Mouse (Mus musculus) E14TG2a.4 (cell line): ENCODE results near the gene Abhd14b.
A peak's percentile ranks its signal among the peaks of the same experiment; 100 is the strongest.

Experiments used
- H3K27me3 ChIP-seq: 2 replicates; pipeline ENCODE4 v1.6.1; 2014; ENCODE audit warnings: low read length, control low read depth; ENCODE audit not compliant: insufficient read depth
- H3K36me3 ChIP-seq: 2 replicates; pipeline ENCODE4 v1.6.1; 2014; ENCODE audit warnings: low read length, control low read depth; ENCODE audit not compliant: insufficient read depth
- H3K4me1 ChIP-seq: replicated peaks from 2 replicates; pipeline ENCODE4 v1.6.1; 2014; ENCODE audit warnings: low read depth, low read length, control low read depth
- H3K4me3 ChIP-seq: replicated peaks from 2 replicates; pipeline ENCODE4 v1.5.1; 2014; ENCODE audit warnings: mild to moderate bottlenecking, low read length
- H3K9me3 ChIP-seq: 2 replicates; pipeline ENCODE4 v1.6.1; 2014; ENCODE audit warnings: low read length, control low read depth
- CTCF ChIP-seq: conservative IDR thresholded peaks from 2 replicates; pipeline ENCODE4 v1.5.1; 2014; ENCODE audit warnings: low read length
- NANOG ChIP-seq: IDR thresholded peaks from 2 replicates; pipeline ENCODE4 v1.6.1; 2014; ENCODE audit warnings: borderline replicate concordance, low read length, mixed read lengths
- POU5F1 ChIP-seq: IDR thresholded peaks from 2 replicates; pipeline ENCODE4 v1.6.1; 2014; ENCODE audit warnings: low read length, borderline replicate concordance

Abhd14b gene

GRCm38 (mm10) chr9:106475046-106475445 is 27.8 kb downstream of the Abhd14b start:
- Histone ChIP-seq H3K27me3 (no peaks in the 10 kb centered on the region), H3K4me3 (peak overlapping the region; percentile 52), H3K9me3 (no peaks in the 10 kb centered on the region), H3K36me3 (peaks cover 15% of the 10 kb centered on the region), H3K4me1 (peaks cover 82% of the 10 kb centered on the region)
- TF ChIP-seq CTCF (no peak), NANOG (no peak)

GRCm38 (mm10) chr9:106475663-106476001 is 28.4 kb downstream of the Abhd14b start, which contains the start of gene Rrp9:
Gene Rrp9 (plus strand): TSS chr9:106475963.
- no peak for TF ChIP-seq CTCF
- TF ChIP-seq POU5F1: no peak
- no peak for TF ChIP-seq NANOG

DNA sequence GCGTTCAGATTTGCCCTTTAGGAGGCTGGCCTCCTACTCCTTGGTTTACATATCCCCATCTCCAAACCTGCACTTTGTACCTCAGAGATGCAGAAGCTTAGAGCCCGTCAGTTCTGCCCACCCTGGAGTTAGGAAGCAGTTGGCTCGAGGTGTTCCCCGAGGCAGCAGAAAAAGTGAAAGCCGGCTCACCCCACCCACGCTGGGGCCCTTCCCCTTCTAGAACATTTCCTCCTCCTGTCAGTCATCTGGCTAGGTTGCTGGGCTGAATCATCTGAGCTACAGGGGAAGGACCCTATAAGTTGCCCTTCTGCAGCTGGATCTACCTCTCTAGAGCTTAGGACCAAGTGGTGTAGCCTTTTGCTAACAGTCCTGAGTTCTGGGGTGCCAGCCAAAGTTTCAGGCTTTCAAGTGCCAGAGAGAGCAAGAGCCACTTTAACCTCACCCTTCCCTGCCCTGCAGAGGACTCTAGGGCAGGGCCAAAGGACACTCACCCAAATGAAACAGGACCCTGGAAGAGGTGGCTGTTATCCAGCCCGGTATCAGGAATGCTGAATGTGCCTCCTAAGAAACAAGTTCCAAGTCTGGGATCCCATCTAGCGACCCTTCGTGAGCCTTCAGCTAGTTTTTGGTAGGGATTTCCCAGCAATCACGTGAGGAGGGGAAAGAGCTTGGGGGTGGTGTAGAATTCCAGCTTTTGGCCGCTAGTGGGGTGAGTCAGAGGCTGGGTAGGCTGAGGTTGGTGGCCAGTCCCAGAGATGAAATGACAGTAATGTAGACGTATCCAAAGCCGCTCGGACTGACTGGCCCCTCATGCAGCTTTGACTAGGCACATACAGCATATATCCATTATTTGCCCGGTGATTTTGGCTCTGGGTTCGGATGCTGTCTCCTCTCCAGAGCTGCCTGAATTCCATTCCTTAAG is 29.0 kb downstream of the Abhd14b start:
- TF ChIP-seq NANOG (no peak), POU5F1 (no peak), CTCF (no peak)
- Histone ChIP-seq H3K4me3 (peak overlapping the region; percentile 52), H3K4me1 (peaks cover 87% of the 10 kb centered on the region), H3K27me3 (no peaks in the 10 kb centered on the region), H3K36me3 (peaks cover 27% of the 10 kb centered on the region), H3K9me3 (no peaks in the 10 kb centered on the region)

More at GRCm38 (mm10) chr9:106475663-106476001, 28.4 kb downstream of the Abhd14b start, which contains the start of gene Rrp9:
- Histone ChIP-seq H3K9me3 (no peaks in the 10 kb centered on the region), H3K27me3 (no peaks in the 10 kb centered on the region), H3K36me3 (peaks cover 21% of the 10 kb centered on the region), H3K4me1 (peaks cover 87% of the 10 kb centered on the region), H3K4me3 (peak within 1 kb of the TSS; percentile 52)

GRCm38 (mm10) chr9:106476924-106477484 is 29.7 kb downstream of the Abhd14b start, which contains the start of gene Parp3:
Gene Parp3 (minus strand): TSS chr9:106476949.
- H3K4me1 ChIP-seq: peaks cover 85% of the 10 kb centered on the region
- H3K4me3 ChIP-seq: peak within 1 kb of the TSS; percentile 89
- no peaks in the 10 kb centered on the region for H3K9me3 ChIP-seq
- TF ChIP-seq POU5F1 (no peak), NANOG (no peak), CTCF (peak; percentile 94)
- H3K36me3 ChIP-seq: peaks cover 34% of the 10 kb centered on the region
- no peaks in the 10 kb centered on the region for H3K27me3 ChIP-seq

DNA sequence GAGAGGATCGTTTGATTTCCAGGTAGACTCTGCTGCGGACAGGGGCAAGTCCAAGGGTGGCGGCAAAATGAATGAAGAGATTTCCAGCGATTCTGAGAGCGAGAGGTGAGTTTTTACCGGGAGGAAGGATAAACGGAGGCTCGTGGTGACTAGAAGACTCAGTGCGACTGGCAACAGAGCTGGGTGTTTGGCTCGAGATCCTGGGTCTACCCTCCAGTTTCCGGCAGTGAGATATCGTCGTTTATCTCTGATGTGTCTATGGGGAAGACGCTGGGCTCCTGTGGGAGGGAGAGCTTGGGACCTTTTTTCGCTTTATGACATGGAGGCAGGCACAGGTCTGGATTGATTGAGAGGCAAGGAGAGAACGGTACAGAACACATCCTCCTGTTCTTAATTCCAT is 30.4 kb downstream of the Abhd14b start:
- H3K9me3 ChIP-seq: no peaks in the 10 kb centered on the region
- TF ChIP-seq POU5F1 (no peak), NANOG (no peak), CTCF (no peak)
- no peaks in the 10 kb centered on the region for H3K27me3 ChIP-seq
- peak overlapping the region; percentile 89 for H3K4me3 ChIP-seq
- peaks cover 40% of the 10 kb centered on the region for H3K36me3 ChIP-seq
- peaks cover 82% of the 10 kb centered on the region for H3K4me1 ChIP-seq

DNA sequence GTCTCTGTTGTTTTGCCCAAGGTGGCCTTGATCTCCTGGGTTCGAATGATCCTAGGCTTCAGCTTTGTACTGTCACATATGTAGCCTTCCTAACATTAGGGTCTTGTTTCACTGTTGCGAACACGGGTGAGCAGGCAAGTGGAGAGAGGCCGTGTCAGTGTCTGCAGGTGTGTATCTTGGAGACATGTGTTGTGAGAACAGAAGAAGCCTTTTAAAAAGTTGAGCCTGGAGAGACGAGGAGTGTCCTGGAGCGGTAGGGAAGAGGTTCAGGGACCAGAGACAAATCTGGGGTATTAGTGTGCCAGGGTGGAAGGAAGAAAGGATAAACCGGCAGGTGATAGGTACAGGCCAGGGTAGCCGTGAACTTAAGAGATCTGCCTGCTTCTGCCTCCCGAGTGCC is 30.8 kb downstream of the Abhd14b start:
- peak overlapping the region; percentile 89 for H3K4me3 ChIP-seq
- H3K9me3 ChIP-seq: no peaks in the 10 kb centered on the region
- no peaks in the 10 kb centered on the region for H3K27me3 ChIP-seq
- TF ChIP-seq POU5F1 (no peak), CTCF (no peak)
- peaks cover 82% of the 10 kb centered on the region for H3K4me1 ChIP-seq
- peaks cover 45% of the 10 kb centered on the region for H3K36me3 ChIP-seq

DNA sequence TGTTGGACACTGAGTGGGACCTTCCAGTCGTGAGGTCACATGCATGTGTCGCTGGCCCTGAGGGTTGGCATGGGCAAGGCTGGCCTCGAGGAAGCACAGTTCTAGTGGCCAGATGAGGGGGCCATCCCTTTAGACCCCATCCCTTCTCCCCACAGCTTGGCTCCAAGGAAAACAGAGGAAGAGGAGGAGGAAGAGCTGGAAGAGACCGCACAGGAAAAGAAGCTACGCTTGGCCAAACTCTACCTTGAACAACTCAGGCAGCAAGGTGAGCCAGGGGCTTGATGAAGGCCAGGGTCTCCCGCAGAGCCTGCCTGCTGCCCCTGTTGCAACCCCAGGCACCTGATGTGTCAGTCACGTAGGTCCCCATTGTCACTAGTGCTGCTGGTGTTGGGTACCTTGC is 33.3 kb downstream of the Abhd14b start:
- H3K27me3 ChIP-seq: no peaks in the 10 kb centered on the region
- no peaks in the 10 kb centered on the region for H3K9me3 ChIP-seq
- peaks cover 84% of the 10 kb centered on the region for H3K4me1 ChIP-seq
- H3K36me3 ChIP-seq: peaks cover 69% of the 10 kb centered on the region
- TF ChIP-seq NANOG: no peak
- TF ChIP-seq CTCF: no peak
- TF ChIP-seq POU5F1: no peak
- H3K4me3 ChIP-seq: peak overlapping the region; percentile 30; the same call in 1 of the 2 replicates

GRCm38 (mm10) chr9:106481075-106481474 is 33.8 kb downstream of the Abhd14b start:
- Histone ChIP-seq H3K4me1 (peaks cover 84% of the 10 kb centered on the region), H3K9me3 (no peaks in the 10 kb centered on the region), H3K27me3 (no peaks in the 10 kb centered on the region), H3K4me3 (peak overlapping the region; percentile 30; the same call in 1 of the 2 replicates), H3K36me3 (peaks cover 74% of the 10 kb centered on the region)
- TF ChIP-seq CTCF (no peak), POU5F1 (no peak), NANOG (no peak)
